Mouse (Mus musculus) activated CD4-positive, CD25-positive, alpha-beta regulatory T cell, adult 4 months (primary cell): ENCODE measurements at regions not wholly inside any gene's neighbourhood (a gene's known extent, or its start where the extent isn't known, plus 50 kb on each side); places are given as distances from the start of the nearest gene placed in this dataset.

Experiments used
- ATAC-seq: one replicate; pipeline ENCODE4 v1.8.0; 2017

- ATAC-seq, result no peak
Measured at GRCm38 (mm10) chr11:45174811-45175798, 558.0 kb downstream of the Ebf1 start.

- no peak for ATAC-seq
Measured at GRCm38 (mm10) chr11:45176971-45177370, 559.9 kb downstream of the Ebf1 start.

- no peak for ATAC-seq
Measured at GRCm38 (mm10) chr11:45178036-45178435, 560.9 kb downstream of the Ebf1 start.

GRCm38 (mm10) chr11:45179019-45179418 is 561.9 kb downstream of the Ebf1 start:
- no peak for ATAC-seq

GRCm38 (mm10) chr11:45190601-45191370 is 573.7 kb downstream of the Ebf1 start:
- ATAC-seq, result no peak

- no peak for ATAC-seq
Measured at GRCm38 (mm10) chr11:45191392-45192189, 574.5 kb downstream of the Ebf1 start.

GRCm38 (mm10) chr11:45193319-45193718 is 576.2 kb downstream of the Ebf1 start:
- ATAC-seq, result no peak

- no peak for ATAC-seq
Measured at GRCm38 (mm10) chr11:45199520-45199919, 582.4 kb downstream of the Ebf1 start.

- no peak for ATAC-seq
Measured at GRCm38 (mm10) chr11:45200714-45201405, 583.7 kb downstream of the Ebf1 start.

GRCm38 (mm10) chr11:45203446-45203845 is 586.3 kb downstream of the Ebf1 start:
- no peak for ATAC-seq

- ATAC-seq, result no peak
Measured at GRCm38 (mm10) chr11:45206611-45207525, 589.8 kb downstream of the Ebf1 start.

GRCm38 (mm10) chr11:45214096-45214495 is 597.0 kb downstream of the Ebf1 start:
- no peak for ATAC-seq

- ATAC-seq, result no peak
Measured at GRCm38 (mm10) chr11:45216942-45217474, 599.9 kb downstream of the Ebf1 start.

- no peak for ATAC-seq
Measured at GRCm38 (mm10) chr11:45219239-45219638, 602.1 kb downstream of the Ebf1 start.

GRCm38 (mm10) chr11:45222021-45222420 is 604.9 kb downstream of the Ebf1 start:
- ATAC-seq, result no peak

GRCm38 (mm10) chr11:45235476-45236412 is 616.1 kb upstream of the Clint1 start:
- no peak for ATAC-seq

- ATAC-seq, result no peak
Measured at GRCm38 (mm10) chr11:45237056-45237455, 614.8 kb upstream of the Clint1 start.

- no peak for ATAC-seq
Measured at GRCm38 (mm10) chr11:45239044-45239443, 612.8 kb upstream of the Clint1 start.

GRCm38 (mm10) chr11:45240419-45240818 is 611.4 kb upstream of the Clint1 start:
- no peak for ATAC-seq
